Mouse (Mus musculus) adrenal gland, postnatal 36 days (tissue): ENCODE measurements around the gene 1700013G24Rik. TPM values are rescaled to one million over a fixed set of nuclear protein-coding genes. Genes with fewer than 3 reads are reported as not detected.

Source experiments
- DNase-seq, 2 experiments: peaks; one replicate each; pipeline ENCODE4 v3.0.0; 2021; ENCODE audit warnings: mixed read lengths in 1 of 2
- total RNA-seq, 2 experiments: library from RNA; stranded (reverse); gene quantifications; 2 replicates each; pipeline ENCODE4 v1.2.3; 2021

1700013G24Rik gene
- total RNA-seq, 2 experiments from 2014 or later, result not detected

DNA sequence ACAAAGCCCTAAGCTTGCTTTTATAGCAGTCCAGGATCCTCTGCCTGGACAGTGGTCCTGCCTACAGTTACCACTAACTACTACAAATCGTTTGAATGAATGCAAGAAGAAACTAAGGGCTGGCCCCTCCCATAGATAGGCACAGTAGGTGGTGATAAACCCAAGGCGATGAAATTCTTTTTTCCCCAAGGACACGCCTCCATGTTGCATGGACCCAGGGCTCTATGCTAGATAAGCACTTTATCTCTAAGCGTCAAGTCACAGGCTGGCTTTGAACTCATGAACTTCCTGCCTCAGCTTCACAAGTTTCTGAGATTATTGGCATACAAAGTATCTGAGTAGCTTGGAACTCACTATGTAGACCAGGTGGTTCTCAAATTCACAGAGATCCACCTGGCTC is 4.2 kb downstream of the 1700013G24Rik start:
- DNase-seq, result no peak

DNA sequence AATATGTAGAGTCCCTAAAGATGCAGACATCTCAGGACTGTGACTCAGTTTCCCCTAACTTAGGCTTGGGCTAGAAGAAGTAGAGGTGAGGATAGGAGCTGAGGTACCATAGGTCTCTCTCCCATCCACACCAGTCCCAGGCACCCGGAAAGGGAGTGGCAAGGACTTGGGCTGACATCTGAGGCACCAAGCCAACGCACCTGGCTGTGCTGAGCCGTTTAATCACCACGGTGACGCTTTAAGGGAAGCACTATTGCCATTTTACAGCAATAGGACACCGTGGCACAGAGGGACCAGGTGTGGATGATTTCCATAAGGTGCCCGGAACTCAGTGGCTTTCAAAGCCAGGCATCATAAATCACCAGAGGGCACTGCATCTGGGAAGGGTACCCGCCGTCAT is 5.2 kb downstream of the 1700013G24Rik start:
- DNase-seq, result no peak

DNA sequence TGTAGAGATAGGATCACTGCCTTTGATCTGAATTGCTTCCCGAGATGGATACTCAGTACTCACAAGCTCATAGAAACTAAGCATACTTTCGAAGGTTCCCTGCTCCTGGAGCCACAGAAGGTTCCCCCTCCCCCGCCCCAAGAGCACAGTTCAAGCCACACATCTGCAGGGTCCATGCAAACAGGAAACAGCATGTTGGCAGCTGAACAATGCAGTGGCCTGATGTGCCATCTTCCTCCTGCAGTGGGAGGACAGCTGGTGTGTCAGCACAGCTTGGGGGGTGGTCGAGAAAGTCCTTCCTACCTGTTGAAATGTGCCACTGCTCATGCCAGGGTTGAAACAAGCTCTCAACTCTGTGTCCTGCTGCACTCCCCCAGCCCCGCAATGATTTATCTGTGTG is 5.8 kb downstream of the 1700013G24Rik start:
- no peak for DNase-seq

DNA sequence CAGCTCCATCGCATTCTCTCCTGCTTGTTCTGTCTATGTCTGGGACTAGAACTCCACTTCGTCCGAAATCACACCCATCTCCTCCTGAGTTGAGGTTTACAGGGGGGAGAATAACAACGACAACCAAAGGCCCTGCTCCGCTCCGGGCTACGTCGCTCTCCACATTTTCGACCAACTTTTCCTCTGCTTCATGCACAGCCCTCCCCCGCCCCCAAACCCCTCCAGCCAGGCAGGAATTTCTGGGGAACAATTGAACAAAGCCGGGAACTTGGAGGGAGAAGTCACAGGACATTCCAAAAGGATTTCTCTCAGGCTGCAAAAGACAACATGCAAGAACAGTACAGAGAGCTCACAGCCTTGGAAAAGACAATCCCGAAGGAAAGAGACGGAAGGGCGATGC is 7.6 kb downstream of the 1700013G24Rik start:
- DNase-seq, result no peak

DNA sequence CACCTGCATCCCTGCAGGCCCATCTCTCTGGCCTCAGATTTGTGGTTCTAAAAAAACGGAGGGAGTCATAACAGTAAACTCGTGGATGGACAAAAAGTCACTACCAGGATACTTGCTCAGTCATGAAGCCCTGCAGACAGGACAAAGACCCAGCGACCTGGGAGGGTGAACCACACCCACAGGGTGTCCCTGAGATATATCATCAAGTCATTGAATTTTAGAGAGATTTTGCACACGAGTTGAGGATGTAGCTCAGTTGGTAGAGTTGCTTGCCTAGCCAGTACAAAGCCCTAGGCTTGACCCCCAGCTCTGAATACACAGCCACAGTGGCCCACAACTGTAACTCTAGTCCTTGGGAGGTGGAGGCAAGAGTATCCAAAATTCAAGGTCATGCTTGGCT is 8.1 kb downstream of the 1700013G24Rik start:
- no peak for DNase-seq

DNA sequence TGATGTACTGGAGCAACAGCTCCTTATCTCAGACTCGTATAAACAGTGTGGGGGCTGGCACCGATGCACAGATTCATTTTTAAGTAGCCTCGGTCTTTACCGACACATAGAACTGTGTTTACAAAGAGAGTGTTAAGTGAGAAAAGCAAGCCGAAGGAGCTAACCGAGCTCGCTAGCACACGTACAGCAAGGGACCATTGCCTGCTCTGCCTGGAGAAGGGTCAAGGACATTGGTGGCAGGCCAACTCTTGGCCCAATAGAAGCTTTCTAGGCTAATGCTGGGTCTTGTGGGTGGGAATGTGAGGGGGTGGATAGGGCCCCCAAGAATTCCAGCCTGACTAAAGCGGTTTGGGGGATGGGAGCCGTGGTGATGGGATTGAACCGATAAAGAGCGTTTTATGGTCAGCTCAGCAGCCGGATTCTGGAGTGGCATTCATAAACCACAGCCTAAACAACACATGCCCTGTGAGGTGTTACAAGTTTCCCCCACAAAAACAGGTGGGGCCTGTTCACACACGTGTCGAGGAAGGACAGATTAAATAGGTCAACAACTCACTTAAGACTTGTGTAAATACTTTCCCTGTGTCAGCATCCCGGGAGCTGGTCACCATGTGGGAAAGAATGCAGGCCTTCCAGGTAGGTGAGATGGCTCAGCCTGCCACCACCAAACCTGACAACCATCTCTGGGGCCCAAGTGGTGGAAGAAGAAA is 9.1 kb downstream of the 1700013G24Rik start:
- DNase-seq, result no peak

DNA sequence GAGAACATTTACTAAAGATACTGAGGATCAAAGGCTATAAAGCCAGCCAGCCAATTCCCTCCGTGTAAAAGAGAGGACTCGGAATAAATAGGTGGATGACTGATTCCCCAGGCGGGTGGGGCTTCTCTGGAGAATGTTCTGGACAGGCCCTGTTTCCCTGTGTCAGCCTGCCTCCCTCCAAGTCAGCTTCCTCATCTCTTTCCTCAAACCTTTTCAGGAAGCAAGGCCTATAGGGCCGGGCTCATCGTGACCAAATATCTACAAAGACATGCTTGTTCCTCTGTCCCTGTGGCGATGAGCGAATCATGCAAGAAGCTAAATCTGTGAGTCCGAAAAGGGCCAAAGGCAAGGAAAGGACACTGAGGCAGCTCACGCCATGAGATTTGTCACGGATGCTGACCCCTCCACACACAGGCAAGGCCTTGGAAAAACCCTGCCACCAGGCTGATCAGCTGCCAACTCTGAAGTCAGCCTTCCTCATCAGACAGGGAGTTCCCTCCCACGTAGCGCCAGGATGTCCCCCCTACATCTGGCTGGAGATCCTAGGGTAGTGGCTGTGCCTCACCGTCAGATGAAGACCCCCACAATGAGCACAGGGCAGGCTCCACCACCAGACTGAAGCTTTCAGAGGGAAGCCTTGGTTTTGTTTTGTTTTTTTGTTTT is 12.2 kb downstream of the 1700013G24Rik start:
- no peak for DNase-seq

DNA sequence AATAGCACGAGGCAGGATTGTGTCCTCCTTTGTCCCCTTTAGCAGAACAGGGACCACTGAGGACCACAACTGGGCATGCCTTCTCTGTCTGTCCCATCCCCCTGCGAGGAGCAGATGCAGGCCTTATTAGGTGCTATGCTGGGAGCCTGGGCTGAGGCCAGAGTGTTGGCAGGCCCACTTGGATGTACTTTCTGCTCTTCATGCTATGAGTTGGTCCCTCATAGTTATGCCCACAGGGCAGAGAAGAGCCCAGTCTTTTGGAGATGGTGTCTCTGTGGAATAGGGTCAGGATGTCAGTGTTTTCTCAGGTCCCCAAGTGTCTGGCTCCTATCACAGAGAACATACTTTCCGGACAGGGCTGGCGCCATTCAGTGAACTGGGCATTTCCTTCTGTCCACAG is 13.9 kb downstream of the 1700013G24Rik start:
- no peak for DNase-seq

DNA sequence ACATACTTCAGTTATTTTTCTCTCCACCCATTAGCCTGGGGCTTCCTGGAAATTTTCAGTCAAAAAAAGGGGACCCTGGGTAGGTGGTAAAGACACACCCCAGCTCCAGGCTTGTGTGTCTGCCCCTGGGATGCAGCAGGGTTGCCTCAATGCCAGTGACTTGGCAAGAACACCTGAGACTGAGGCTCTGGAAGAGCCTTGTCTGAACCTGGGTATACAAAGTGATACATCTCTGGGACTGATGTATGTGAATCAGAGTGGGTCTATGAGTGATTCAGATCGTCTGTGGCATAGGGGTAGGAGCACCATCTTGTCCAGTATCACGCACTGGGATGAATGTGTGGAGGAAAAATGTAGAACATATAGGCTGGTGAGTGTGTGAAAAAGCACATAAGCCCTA is 14.4 kb downstream of the 1700013G24Rik start:
- DNase-seq, result no peak

DNA sequence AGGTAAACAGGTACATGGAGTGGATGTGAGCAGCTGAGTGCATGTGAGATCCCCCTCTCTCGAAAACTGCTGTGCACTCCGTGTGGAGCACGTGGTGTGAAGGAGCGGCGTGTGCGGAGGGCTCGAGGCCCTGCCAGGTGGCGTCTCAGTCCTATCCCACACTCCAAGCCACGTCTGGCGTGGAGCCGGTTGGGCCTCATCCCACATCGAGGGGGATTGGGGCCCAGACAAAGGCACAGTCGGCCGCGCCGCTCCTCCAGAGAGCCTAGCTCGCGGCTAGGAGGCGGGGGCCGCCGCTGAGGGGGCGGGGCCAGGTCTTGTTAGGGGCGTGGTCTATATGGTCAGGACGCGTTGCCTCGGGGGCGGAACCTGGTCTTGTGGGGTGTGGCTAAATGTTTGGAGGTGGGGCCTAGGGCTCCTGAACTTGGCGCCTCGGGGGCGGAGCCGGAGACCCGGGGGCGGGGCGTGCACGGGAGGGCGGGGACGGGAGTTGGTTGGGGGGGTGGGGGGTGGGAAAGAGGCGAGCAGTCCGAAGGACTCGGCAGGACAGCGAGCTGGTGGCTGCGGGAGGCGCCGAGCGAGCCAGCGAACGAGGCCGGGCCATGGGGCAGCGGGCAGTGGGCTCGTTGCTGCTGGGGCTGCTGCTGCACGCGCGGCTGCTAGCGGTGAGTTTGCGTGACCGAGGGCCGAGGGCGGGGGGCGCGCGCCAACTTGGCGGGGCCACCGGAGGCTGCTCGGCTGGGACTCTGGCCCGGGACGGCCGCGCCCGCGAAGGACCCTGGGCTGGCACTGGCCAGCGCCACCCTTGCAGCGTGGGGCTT is 15.4 kb downstream of the 1700013G24Rik start, which contains the start of gene Hspg2:
Gene Hspg2 (plus strand): TSS at position 510 of the 821 bp plus-strand sequence.
- DNase-seq, result peak; percentile 99

DNA sequence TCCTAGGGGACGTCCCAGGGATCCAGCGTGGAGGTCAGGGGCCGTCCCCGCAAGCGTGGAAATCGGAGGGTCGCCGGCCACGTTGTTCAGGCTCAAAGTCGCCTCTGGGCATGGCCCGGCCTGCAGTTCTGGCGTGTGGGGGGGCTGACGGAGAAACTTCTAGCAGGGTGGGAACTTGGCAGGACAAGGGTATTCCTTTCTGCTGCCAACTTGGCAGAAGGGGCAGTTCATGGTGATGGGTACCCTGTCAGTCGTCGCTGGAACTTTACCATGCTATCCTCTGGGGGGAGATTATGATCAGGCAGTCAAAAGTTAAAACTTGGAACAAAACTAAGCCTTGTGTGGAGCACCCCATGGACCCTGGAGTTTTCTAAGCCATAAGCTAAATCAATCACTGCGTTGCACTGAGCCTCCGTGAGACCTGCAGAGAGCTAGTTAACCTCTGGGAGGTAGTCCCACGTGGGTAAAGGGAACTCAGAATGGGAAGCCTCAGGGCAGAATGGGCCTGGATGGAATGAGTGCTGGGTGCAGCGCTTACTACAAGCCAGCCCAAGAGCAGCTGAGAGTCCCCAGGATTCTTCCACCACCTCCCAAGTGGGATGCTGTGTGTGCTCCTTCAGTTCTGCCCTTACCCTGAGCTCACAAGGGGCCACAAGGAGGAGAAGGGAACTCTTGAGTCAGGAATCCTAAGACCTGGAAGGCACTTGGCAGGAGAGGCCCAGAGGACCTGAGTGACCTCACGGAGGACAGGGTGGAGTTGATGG is 16.2 kb downstream of the 1700013G24Rik start:
- no peak for DNase-seq

DNA sequence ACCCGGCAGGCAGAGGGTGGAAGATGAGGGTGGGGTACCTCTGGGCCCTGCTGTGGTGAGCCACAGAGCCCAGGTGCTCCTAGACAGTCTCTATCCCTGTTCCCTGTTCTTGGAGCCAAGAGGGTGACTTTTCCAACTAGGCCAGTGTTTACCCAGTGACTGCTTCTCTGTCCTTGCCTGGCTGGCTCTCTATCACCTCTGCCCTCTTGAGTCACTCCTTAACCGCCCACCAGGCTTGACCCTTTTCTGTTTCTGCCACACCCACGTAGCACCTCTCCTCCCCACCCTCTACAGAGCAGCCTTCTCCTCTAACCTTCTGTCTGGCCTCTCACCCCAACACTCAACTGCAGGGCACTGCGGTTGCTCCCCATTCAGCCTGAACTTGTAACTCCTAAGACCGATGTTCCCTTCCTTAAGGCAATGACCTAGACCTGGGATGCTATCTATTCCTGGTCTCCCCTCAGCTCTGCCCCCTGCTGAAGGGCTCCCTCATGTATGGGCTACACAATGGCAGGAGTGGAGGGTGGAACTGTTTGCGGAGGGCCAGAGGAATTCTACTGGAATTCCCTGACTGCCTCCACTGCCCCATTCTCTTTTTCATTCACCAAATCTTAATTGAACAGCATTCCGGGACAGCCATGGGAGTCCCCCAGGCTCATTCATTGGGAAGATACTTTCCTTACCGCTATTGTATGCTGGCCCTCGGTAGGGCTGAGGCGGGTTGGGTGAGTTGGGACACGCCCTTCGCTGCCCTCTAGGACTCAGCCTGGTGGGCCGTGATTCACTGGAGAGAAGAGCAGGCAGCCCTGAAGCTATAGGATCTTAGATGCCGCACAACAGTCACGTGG is 17.0 kb downstream of the 1700013G24Rik start:
- no peak for DNase-seq

DNA sequence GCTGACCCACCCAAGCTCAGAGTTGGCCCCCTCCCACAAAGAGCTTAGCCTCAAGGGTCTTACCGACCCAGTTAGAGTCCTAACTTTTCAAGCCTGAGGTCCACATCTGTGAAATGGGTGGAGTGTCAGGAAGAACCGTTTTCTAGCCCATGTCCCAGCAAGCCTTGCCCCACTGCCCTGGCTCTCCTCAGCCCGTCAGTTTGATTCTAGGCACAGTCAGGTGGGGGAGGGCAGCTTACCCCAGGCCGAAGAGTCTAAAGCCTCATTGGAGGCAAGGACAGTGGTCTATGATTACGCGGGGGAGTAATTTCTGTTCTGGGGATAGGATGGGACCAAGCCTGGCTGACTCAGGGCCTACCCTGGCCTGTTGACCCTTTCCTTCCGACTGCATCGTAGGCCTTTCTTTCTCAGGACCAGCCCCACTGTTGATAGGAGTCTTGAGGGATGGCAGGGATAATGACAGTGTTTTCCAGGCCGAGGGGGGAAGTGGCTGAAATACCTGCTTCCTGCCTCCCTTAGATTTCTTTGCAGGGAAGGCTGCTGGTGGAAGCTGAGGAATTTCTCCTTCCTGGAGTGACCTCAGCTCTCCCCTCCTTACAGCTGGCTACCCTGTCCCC is 17.7 kb downstream of the 1700013G24Rik start:
- peak; percentile 42 to 57 for DNase-seq

DNA sequence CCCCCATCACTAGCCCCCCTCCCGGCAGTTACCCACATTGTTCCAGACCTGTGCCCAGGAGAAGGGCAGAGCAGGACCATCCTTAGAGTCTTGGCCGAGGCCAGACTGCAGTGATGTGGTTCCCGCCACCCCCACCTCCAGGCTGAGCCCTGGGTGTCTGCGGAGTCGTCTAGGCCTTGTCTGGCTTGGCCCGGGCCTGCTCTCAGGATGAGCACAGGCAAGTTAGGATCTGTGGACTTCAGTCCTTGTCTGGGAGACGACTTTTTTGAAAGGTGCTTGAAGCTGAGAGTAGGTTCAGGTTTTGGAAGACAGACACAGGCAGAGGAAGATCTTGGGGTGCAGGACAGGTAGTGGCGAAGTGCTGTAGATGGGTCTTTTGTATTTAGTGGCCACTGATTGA is 18.2 kb downstream of the 1700013G24Rik start:
- DNase-seq, result no peak

DNA sequence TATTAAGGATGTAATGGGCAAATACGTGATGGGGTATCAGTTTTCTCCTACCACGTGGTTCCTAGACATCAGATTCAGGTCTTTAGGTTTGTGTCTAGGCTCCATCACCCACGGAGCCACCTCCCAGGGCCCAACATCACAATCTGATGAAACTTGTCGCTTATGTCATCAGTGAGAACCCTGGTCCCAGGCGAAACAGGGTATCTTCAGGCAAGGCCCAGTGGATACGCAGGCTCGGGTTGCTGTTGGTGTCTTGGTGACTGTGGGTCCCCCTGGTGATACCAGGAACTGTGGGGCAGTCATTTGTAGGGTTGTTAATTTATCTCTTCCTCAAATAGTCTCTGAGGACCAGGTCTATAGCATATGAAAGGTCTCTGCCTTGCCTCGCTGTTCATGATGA is 20.2 kb downstream of the 1700013G24Rik start:
- DNase-seq, result no peak

DNA sequence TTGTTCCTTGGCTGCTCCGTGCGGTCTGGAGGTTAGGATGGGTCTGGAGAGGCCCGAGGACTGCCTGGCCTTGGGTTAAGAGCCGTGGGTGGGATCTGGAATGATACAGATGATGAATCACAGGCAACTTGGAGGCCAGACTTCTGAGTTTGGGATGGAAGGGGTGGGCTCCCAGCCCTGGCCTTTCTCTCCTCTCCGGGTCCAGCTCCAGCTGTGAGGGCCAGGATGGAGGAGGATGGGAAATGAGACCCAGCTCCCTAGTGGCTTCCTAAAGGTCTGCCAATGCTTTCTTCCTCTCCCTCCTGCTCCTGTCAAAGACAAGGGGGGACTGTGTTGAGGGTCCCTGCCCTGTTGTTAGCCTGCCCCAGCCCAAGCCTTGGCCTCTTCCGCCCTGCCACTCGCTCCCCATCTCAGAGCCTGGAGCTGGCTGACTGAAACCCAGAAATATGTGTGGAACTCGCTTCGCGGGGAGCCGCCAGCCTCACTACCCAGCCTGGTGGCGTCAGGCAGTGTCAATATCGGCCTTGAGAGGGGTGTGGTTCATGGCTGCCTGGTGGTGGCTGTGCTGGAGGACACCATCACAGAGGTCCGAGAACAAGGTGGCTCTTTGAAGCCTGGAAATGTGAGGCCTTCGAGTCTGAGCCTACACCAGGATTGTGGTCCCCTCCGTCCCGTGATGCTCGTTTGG is 20.8 kb downstream of the 1700013G24Rik start:
- peak; percentile 84 to 87 for DNase-seq

DNA sequence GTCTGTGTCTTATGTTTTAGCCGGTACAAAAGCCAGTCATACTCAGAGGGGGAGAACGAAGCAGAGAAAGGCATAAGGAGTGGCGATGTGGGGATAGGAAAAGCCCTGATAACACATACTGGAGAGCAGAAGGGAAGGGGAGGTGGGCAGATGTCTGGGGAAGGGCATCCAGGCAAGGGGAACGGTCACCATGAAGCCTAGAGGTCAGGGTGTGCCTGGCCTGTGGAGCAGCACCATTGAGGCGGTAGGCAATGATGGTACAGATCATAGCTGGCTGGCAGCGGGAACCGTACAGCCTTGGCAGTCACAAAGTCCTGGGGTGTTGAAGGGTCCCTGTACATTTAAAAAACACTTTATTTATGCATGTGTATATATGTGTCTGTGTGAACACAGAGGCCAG is 21.6 kb downstream of the 1700013G24Rik start:
- no peak for DNase-seq

DNA sequence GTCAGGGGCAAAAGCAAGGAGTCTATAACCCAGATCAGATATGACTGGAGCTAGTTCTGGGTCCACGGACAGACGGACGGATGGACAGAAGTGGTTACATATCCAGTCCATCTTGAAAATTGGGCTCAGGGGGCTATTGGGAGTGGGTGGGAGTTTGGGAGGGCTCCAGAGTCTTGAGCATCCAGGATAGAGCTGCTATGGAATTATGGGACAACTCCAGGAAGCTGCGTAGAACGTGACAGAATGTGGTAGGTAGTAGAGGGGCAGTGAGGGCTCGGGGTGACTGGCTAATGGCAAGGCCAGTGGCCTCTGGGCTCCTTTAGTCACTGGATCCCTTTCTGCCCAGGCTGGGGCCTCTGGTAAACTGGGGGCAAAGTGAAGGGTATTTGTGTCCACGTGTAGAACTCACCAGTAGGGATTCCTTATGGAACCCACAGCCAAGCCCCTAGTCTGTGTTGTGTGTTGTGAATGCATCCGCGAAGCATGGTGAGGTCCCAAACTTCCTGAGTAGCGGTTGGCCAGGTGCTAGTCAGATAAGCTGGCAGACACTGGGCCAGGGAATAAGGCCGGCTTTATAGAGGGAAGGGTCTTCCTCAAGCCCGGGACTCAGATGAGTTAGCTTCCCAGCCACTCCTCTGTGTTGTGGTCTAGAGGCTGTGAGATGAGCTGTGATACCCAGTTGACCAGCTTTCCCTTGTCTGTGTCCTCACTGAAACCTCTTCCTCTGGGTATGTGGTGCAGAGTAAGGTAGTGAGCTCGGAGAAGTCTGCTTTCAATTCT is 22.4 kb downstream of the 1700013G24Rik start:
- DNase-seq, result no peak

DNA sequence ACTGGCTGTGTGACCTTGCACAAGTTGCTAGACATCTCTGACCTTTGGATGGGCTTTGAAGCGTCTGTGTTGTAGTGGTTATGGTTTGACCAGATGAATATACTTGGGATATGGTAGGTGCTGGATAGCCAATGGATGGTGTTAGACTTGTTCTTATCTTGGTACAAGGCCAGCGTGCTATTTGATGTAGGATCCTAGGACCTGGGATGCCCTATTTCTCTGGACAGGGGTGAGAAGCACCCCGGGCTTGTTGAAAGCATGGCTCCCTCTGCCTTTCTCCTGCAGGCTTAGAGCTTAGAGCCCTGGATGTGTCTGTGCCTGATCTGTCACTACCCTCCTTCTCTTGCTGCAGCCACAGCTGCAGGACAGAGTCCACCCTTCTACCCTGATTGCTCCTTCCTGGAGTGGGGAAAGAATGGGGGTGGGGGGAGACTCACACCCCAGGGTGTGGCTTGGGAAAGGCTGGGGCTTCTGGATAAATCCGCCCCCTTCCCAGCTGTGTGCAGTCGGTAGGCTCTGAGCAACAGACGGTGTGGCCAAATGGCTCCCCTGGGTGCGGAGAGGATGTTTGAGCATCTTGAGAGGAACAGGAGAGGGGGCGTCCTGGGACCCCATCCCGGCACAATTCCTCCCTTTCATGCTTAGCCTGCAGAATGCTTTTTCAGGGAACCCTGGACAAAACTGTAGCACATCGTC is 23.1 kb downstream of the 1700013G24Rik start:
- DNase-seq, result no peak
